Mouse (Mus musculus): ENCODE results near the gene Tmem217. TPM values are rescaled to one million over a fixed set of nuclear protein-coding genes. Genes with fewer than 3 reads are reported as not detected.
A peak's percentile ranks its signal among the peaks of the same experiment; 100 is the strongest.
"Not testable (repeated sequence)": the region's sequence is repeated elsewhere in the genome, so short reads cannot be mapped to it uniquely, and the experiment has no call there.

Gene Tmem217
- polyA plus RNA-seq, 1 experiment = not detected

DNA sequence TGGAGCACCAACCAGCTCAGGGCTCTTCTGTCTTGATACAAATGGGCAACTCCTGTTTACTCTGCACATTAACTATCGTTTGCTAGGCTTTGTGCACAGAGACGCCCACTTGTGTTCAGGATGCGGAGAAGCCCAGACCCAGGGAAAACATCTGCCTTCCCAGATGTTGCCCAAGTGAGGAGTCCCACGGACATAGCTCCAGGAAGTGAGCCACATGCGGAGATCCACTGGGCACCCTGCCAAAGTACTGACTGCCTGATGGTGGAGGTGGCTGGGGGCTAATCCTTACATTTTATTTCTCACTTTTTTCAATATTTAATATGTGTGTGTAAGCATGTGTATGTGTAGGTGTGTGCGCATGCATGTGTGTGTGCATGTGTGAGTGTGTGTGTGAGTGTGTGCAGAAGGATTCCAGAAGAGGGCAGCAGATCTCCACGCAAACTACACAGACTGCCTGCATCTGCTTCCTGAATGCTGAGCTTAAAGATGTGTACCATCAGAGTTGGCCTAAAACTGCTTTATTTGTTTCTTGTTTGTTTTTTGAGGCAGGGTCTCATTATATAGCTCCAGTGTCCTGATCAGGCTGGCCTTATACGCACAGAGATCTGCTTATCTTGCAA is 23.5 kb downstream of the Tmem217 start:
- no peak overlapping the region for H3ac ChIP-seq (ENCODE audit: control insufficient read depth, insufficient read length)
- no peaks in the 10 kb centered on the region for H3K79me2 ChIP-seq (ENCODE audit: control insufficient read depth, insufficient read depth)
- no peaks in the 10 kb centered on the region for H3K36me3 ChIP-seq (ENCODE audit: control insufficient read depth, insufficient read depth)
- no peak overlapping the region for H3K4me2 ChIP-seq (ENCODE audit: low read depth)
- TF ChIP-seq REST (IDR thresholded peaks at IDR 0.05; ENCODE audit: insufficient read depth, insufficient read length) = no peak
- TF ChIP-seq POLR2A (IDR thresholded peaks at IDR 0.05; ENCODE audit: insufficient read length, low read depth) = no peak
- no peak for TF ChIP-seq POLR2AphosphoS2 (IDR thresholded peaks at IDR 0.05; ENCODE audit: insufficient read length, low read depth)
- no peak for TF ChIP-seq MYOG (IDR thresholded peaks at IDR 0.05; ENCODE audit: control insufficient read depth in 1 of 3, insufficient read depth in 1 of 3, insufficient read length in 2 of 3, low read depth in 2 of 3)
- TF ChIP-seq USF1 (IDR thresholded peaks at IDR 0.05; ENCODE audit: low read depth) = no peak
- TF ChIP-seq MAX (IDR thresholded peaks at IDR 0.05; ENCODE audit: low read depth) = no peak
- TF ChIP-seq TCF3 (IDR thresholded peaks at IDR 0.05; ENCODE audit: insufficient read length, low read depth) = no peak
- no peak for TF ChIP-seq MYOD1 (IDR thresholded peaks at IDR 0.05; ENCODE audit: control insufficient read depth in 1 of 3, insufficient read length in 2 of 3, low read depth in 2 of 3)
- TF ChIP-seq E2F4 (IDR thresholded peaks at IDR 0.05; ENCODE audit: insufficient read depth) = no peak
- no peak for TF ChIP-seq TCF12 (IDR thresholded peaks at IDR 0.05; ENCODE audit: insufficient read depth, poor library complexity, severe bottlenecking)
- TF ChIP-seq SRF (IDR thresholded peaks at IDR 0.05; ENCODE audit: control insufficient read depth, insufficient read length, low read depth) = no peak
- TF ChIP-seq CEBPB (IDR thresholded peaks at IDR 0.05; ENCODE audit: insufficient read depth, poor library complexity, severe bottlenecking) = no peak
- no peak overlapping the region for H3K4me3 ChIP-seq
- H3K27me3 ChIP-seq (ENCODE audit: control insufficient read depth, insufficient read depth, insufficient read length) = no peaks in the 10 kb centered on the region

DNA sequence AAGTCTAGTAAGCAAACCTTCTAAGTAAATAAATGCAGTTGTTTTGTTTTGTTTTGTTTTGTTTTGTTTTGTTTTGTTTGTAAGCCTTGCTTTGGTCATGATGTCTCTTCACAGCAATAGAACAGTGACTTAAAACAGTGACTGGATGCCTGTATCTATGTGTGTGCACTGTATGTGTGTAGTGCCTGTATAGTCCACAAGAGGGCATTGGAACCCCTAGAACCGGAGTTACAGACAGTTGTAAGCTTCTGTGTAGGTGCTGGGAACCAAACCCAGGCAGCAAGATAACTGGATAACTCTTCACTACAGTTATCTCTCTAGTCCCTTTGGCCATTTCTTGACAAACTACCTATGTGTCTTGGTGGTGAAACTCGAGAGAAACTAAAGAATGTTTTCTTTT is 26.6 kb downstream of the Tmem217 start:
- TF ChIP-seq MYOD1 (IDR thresholded peaks at IDR 0.05; ENCODE audit: control insufficient read depth in 1 of 3, insufficient read length in 2 of 3, low read depth in 2 of 3) (no peak), E2F4 (IDR thresholded peaks at IDR 0.05; ENCODE audit: insufficient read depth) (no peak), MAX (IDR thresholded peaks at IDR 0.05; ENCODE audit: low read depth) (no peak), TCF3 (IDR thresholded peaks at IDR 0.05; ENCODE audit: insufficient read length, low read depth) (no peak), POLR2A (IDR thresholded peaks at IDR 0.05; ENCODE audit: insufficient read length, low read depth) (no peak), TCF12 (IDR thresholded peaks at IDR 0.05; ENCODE audit: insufficient read depth, poor library complexity, severe bottlenecking) (no peak), REST (IDR thresholded peaks at IDR 0.05; ENCODE audit: insufficient read depth, insufficient read length) (no peak), POLR2AphosphoS2 (IDR thresholded peaks at IDR 0.05; ENCODE audit: insufficient read length, low read depth) (no peak), MYOG (IDR thresholded peaks at IDR 0.05; ENCODE audit: control insufficient read depth in 1 of 3, insufficient read depth in 1 of 3, insufficient read length in 2 of 3, low read depth in 2 of 3) (no peak), USF1 (IDR thresholded peaks at IDR 0.05; ENCODE audit: low read depth) (no peak)
- Histone ChIP-seq H3ac (ENCODE audit: control insufficient read depth, insufficient read length) (no peak overlapping the region), H3K36me3 (ENCODE audit: control insufficient read depth, insufficient read depth) (no peaks in the 10 kb centered on the region), H3K4me2 (ENCODE audit: low read depth) (no peak overlapping the region), H3K4me3 (no peak overlapping the region), H3K79me2 (ENCODE audit: control insufficient read depth, insufficient read depth) (no peaks in the 10 kb centered on the region), H3K27me3 (ENCODE audit: control insufficient read depth, insufficient read depth, insufficient read length) (peaks cover 10% of the 10 kb centered on the region)

DNA sequence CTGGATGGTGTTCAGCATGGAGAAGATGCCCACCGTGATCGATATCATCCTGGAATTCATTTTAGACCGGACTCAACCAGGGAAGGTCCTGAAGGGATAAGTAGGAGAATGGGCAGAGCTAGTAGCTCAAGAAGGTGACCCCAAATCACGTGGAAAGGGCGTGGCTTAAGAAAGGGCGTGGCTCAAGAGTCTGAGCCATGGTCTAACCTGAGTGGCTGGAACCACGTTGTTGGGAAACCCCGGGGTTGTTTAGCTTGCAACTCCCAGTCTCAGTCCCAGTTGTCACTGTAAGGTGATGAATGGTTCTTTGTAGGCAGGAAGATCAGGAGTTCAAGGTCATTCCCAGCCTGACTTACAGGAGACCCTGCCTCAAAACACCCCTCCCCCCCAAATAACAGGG is 32.5 kb downstream of the Tmem217 start:
- no peaks in the 10 kb centered on the region for H3K79me2 ChIP-seq (ENCODE audit: control insufficient read depth, insufficient read depth)
- no peak overlapping the region for H3K4me3 ChIP-seq
- peaks cover 10% of the 10 kb centered on the region for H3K27me3 ChIP-seq (ENCODE audit: control insufficient read depth, insufficient read depth, insufficient read length)
- no peak for TF ChIP-seq REST (IDR thresholded peaks at IDR 0.05; ENCODE audit: insufficient read depth, insufficient read length)
- TF ChIP-seq TCF3 (IDR thresholded peaks at IDR 0.05; ENCODE audit: insufficient read length, low read depth) = no peak
- H3ac ChIP-seq (ENCODE audit: control insufficient read depth, insufficient read length) = no peak overlapping the region
- no peaks in the 10 kb centered on the region for H3K36me3 ChIP-seq (ENCODE audit: control insufficient read depth, insufficient read depth)
- no peak overlapping the region for H3K4me2 ChIP-seq (ENCODE audit: low read depth)

DNA sequence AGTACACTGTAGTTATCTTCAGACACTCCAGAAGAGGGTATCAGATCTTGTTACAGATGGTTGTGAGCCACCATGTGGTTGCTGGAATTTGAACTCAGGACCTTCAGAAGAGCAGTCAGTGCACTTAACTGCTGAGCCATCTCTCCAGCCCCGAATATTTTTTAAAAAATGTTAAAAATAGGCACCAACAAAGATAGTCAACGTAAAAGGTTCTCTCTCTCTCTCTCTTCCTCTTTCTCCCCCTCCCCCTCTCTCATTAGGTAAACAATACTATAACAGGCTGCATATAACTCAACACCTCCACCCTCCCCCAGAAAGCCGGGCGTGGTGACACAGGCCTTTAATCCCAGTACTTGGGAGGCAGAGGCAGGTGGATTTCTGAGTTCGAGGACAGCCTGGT is 33.5 kb downstream of the Tmem217 start:
- not testable (repeated sequence) for H3K4me3 ChIP-seq; H3K36me3 ChIP-seq (ENCODE audit: control insufficient read depth, insufficient read depth); H3K27me3 ChIP-seq (ENCODE audit: control insufficient read depth, insufficient read depth, insufficient read length); H3K4me2 ChIP-seq (ENCODE audit: low read depth); H3K79me2 ChIP-seq (ENCODE audit: control insufficient read depth, insufficient read depth); H3ac ChIP-seq (ENCODE audit: control insufficient read depth, insufficient read length)

DNA sequence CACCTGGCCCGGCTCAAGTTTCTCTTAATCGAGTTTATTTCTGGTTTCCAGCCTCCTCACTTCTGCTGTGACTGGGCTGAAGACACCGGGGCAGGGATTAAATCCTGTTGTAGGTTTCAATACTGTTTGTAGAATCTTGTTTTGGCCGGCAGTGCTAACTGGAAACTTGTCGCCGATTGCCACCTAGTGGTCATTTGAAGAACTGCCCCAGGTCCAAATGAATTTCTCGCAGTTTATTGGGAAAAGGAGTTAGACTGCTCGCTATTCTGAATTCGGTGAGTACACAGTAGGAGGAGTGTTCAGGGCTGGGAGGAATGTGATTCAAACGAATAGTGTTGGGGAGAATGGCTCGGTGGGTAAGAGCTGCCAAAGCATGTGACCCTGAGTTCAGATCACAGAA is 37.8 kb downstream of the Tmem217 start:
- no peak for TF ChIP-seq TCF12 (IDR thresholded peaks at IDR 0.05; ENCODE audit: insufficient read depth, poor library complexity, severe bottlenecking)
- TF ChIP-seq REST (IDR thresholded peaks at IDR 0.05; ENCODE audit: insufficient read depth, insufficient read length) = no peak
- TF ChIP-seq USF1 (IDR thresholded peaks at IDR 0.05; ENCODE audit: low read depth) = no peak
- no peak for TF ChIP-seq MAX (IDR thresholded peaks at IDR 0.05; ENCODE audit: low read depth)
- no peak for TF ChIP-seq TCF3 (IDR thresholded peaks at IDR 0.05; ENCODE audit: insufficient read length, low read depth)
- no peak for TF ChIP-seq MYOD1 (IDR thresholded peaks at IDR 0.05; ENCODE audit: control insufficient read depth in 1 of 3, insufficient read length in 2 of 3, low read depth in 2 of 3)
- no peak for TF ChIP-seq MYOG (IDR thresholded peaks at IDR 0.05; ENCODE audit: control insufficient read depth in 1 of 3, insufficient read depth in 1 of 3, insufficient read length in 2 of 3, low read depth in 2 of 3)
- TF ChIP-seq E2F4 (IDR thresholded peaks at IDR 0.05; ENCODE audit: insufficient read depth) = no peak
- TF ChIP-seq POLR2AphosphoS2 (IDR thresholded peaks at IDR 0.05; ENCODE audit: insufficient read length, low read depth) = no peak
- TF ChIP-seq POLR2A (IDR thresholded peaks at IDR 0.05; ENCODE audit: insufficient read length, low read depth) = no peak
- no peak for TF ChIP-seq CEBPB (IDR thresholded peaks at IDR 0.05; ENCODE audit: insufficient read depth, poor library complexity, severe bottlenecking)
- TF ChIP-seq SRF (IDR thresholded peaks at IDR 0.05; ENCODE audit: control insufficient read depth, insufficient read length, low read depth) = no peak
- Histone ChIP-seq H3K36me3 (ENCODE audit: control insufficient read depth, insufficient read depth) (no peaks in the 10 kb centered on the region), H3K4me2 (ENCODE audit: low read depth) (peak overlapping the region; percentile 44), H3K79me2 (ENCODE audit: control insufficient read depth, insufficient read depth) (no peaks in the 10 kb centered on the region), H3K4me3 (no peak overlapping the region), H3ac (ENCODE audit: control insufficient read depth, insufficient read length) (no peak overlapping the region), H3K27me3 (ENCODE audit: control insufficient read depth, insufficient read depth, insufficient read length) (no peaks in the 10 kb centered on the region)

All from myocyte (in vitro differentiated cells).